Mouse (Mus musculus) embryonic facial prominence, embryonic 10.5 days (tissue): Measurements from ENCODE around the gene Prm1. TPM values are rescaled to one million over a fixed set of nuclear protein-coding genes. Genes with fewer than 3 reads are reported as not detected.

Source experiments
- DNase-seq: peaks from one replicate; pipeline ENCODE4 v3.0.0-alpha.2; 2017; ENCODE audit warnings: low spot score
- H3K27ac ChIP-seq: fragments of 300-500 bp; sonication (generic); replicated peaks from 2 replicates; pipeline ENCODE4 v1.5.1; 2016; ENCODE audit warnings: mild to moderate bottlenecking
- H3K27me3 ChIP-seq: fragments of 300-500 bp; sonication (generic); replicated peaks from 2 replicates; pipeline ENCODE4 v1.6.1; 2016; ENCODE audit warnings: low read depth, mild to moderate bottlenecking; ENCODE audit not compliant: poor library complexity, severe bottlenecking
- H3K36me3 ChIP-seq: fragments of 300-500 bp; sonication (generic); replicated peaks from 2 replicates; pipeline ENCODE4 v1.6.1; 2016; ENCODE audit warnings: mild to moderate bottlenecking, moderate library complexity
- H3K4me1 ChIP-seq: fragments of 300-500 bp; sonication (generic); 2 replicates; pipeline ENCODE4 v1.6.1; 2016
- H3K4me3 ChIP-seq: fragments of 300-500 bp; sonication (generic); 2 replicates; pipeline ENCODE4 v1.5.1; 2016; ENCODE audit warnings: mild to moderate bottlenecking, moderate library complexity
- H3K9me3 ChIP-seq: fragments of 300-500 bp; sonication (generic); 2 replicates; pipeline ENCODE4 v1.6.1; 2016; ENCODE audit warnings: mild to moderate bottlenecking
- WGBS: fragments of 180-500 bp; shearing (Covaris S2); methylation state at CpG from one replicate; pipeline ENCODE4 v1.1.7; 2016; 5-methylcytosine and 5-hydroxymethylcytosine counted together
- polyA plus RNA-seq: library from polyadenylated mRNA; unstranded; fragments of >200 nt; fragmentation: Nextera tagmentation; extraction: Ambion mirVana; gene quantifications from 2 replicates; pipeline ENCODE4 v1.2.1, GENCODE M21; 2016

The Prm1 gene
- polyA plus RNA-seq, 1 experiment from 2014 or later = 0.36 TPM

GRCm38 (mm10) chr16:10774726-10775125 lies 30.9 kb downstream of the Prm1 start:
- 79% methylated on average over 4 of the region's 4 CpGs for WGBS
- H3K27me3 ChIP-seq = 0 out of 2 replicates have a peak, but pooled peaks cover under 1% of the 10 kb centered on the region

GRCm38 (mm10) chr16:10773543-10773942 lies 32.1 kb downstream of the Prm1 start:
- Histone ChIP-seq H3K4me1 (peaks cover 30% of the 10 kb centered on the region), H3K9me3 (no peaks in the 10 kb centered on the region), H3K27me3 (0 out of 2 replicates have a peak, but pooled peaks cover 7% of the 10 kb centered on the region), H3K27ac (no peak overlapping the region), H3K36me3 (no peaks in the 10 kb centered on the region), H3K4me3 (no peak overlapping the region)
- DNase-seq = no peak
- WGBS = 84% methylated on average over 8 of the region's 8 CpGs

More at GRCm38 (mm10) chr16:10774726-10775125, 30.9 kb downstream of the Prm1 start:
- H3K9me3 ChIP-seq = no peaks in the 10 kb centered on the region
- no peak overlapping the region for H3K4me3 ChIP-seq
- no peak overlapping the region for H3K27ac ChIP-seq
- H3K4me1 ChIP-seq = peaks cover 24% of the 10 kb centered on the region
- no peak for DNase-seq
- H3K36me3 ChIP-seq = no peaks in the 10 kb centered on the region

- Histone ChIP-seq H3K36me3 (no peaks in the 10 kb centered on the region), H3K4me1 (peaks cover 27% of the 10 kb centered on the region), H3K27ac (no peak overlapping the region), H3K9me3 (no peaks in the 10 kb centered on the region), H3K4me3 (no peak overlapping the region), H3K27me3 (0 out of 2 replicates have a peak, but pooled peaks cover 7% of the 10 kb centered on the region)
- WGBS = 59% methylated on average over 19 of the region's 19 CpGs
- DNase-seq = no peak
Measured at GRCm38 (mm10) chr16:10771769-10772510, 33.7 kb downstream of the Prm1 start.

GRCm38 (mm10) chr16:10770531-10771325 lies 34.9 kb downstream of the Prm1 start:
- 48% methylated on average over 4 of the region's 4 CpGs for WGBS

GRCm38 (mm10) chr16:10769661-10770060 lies 36.0 kb downstream of the Prm1 start:
- 28% methylated on average over 2 of the region's 2 CpGs for WGBS
- no peak overlapping the region for H3K27ac ChIP-seq

More at GRCm38 (mm10) chr16:10770531-10771325, 34.9 kb downstream of the Prm1 start:
- peak; percentile 27 for DNase-seq
- no peak overlapping the region for H3K27ac ChIP-seq
- H3K4me3 ChIP-seq = no peak overlapping the region
- 0 out of 2 replicates have a peak, but pooled peaks cover 7% of the 10 kb centered on the region for H3K27me3 ChIP-seq
- peaks cover 21% of the 10 kb centered on the region for H3K4me1 ChIP-seq
- no peaks in the 10 kb centered on the region for H3K9me3 ChIP-seq
- no peaks in the 10 kb centered on the region for H3K36me3 ChIP-seq

GRCm38 (mm10) chr16:10768821-10769220 lies 36.8 kb downstream of the Prm1 start:
- no peak for DNase-seq
- no peaks in the 10 kb centered on the region for H3K36me3 ChIP-seq
- WGBS = 55% methylated on average over 9 of the region's 9 CpGs
- no peaks in the 10 kb centered on the region for H3K9me3 ChIP-seq
- H3K4me3 ChIP-seq = no peak overlapping the region
- 0 out of 2 replicates have a peak, but pooled peaks cover 7% of the 10 kb centered on the region for H3K27me3 ChIP-seq
- no peak overlapping the region for H3K27ac ChIP-seq
- H3K4me1 ChIP-seq = peaks cover 21% of the 10 kb centered on the region

More at GRCm38 (mm10) chr16:10769661-10770060, 36.0 kb downstream of the Prm1 start:
- Histone ChIP-seq H3K4me3 (no peak overlapping the region), H3K27me3 (0 out of 2 replicates have a peak, but pooled peaks cover 7% of the 10 kb centered on the region), H3K36me3 (no peaks in the 10 kb centered on the region), H3K4me1 (peaks cover 21% of the 10 kb centered on the region), H3K9me3 (no peaks in the 10 kb centered on the region)
- DNase-seq = no peak

- 47% methylated on average over 4 of the region's 4 CpGs for WGBS
- Histone ChIP-seq H3K4me3 (no peak overlapping the region), H3K27me3 (peaks cover 7% of the 10 kb centered on the region; the same call in 1 of the 2 replicates), H3K4me1 (peaks cover 21% of the 10 kb centered on the region), H3K27ac (no peak overlapping the region), H3K36me3 (no peaks in the 10 kb centered on the region), H3K9me3 (no peaks in the 10 kb centered on the region)
- peak; percentile 67 for DNase-seq
Measured at GRCm38 (mm10) chr16:10767158-10767557, 38.5 kb downstream of the Prm1 start.

- no peaks in the 10 kb centered on the region for H3K9me3 ChIP-seq
- WGBS = 80% methylated on average over 2 of the region's 2 CpGs
- no peak for DNase-seq
- H3K27me3 ChIP-seq = peaks cover 2% of the 10 kb centered on the region; the same call in 1 of the 2 replicates
- no peak overlapping the region for H3K27ac ChIP-seq
- H3K4me3 ChIP-seq = no peak overlapping the region
- H3K36me3 ChIP-seq = no peaks in the 10 kb centered on the region
- peaks cover 10% of the 10 kb centered on the region for H3K4me1 ChIP-seq
Measured at GRCm38 (mm10) chr16:10764323-10764722, 41.3 kb downstream of the Prm1 start.

- no peaks in the 10 kb centered on the region for H3K9me3 ChIP-seq
- H3K4me1 ChIP-seq = peaks cover 8% of the 10 kb centered on the region
- no peak overlapping the region for H3K4me3 ChIP-seq
- no peak overlapping the region for H3K27ac ChIP-seq
- H3K27me3 ChIP-seq = no peaks in the 10 kb centered on the region; the same call in 1 of the 2 replicates
- 63% methylated on average over 6 of the region's 6 CpGs for WGBS
- H3K36me3 ChIP-seq = no peaks in the 10 kb centered on the region
- no peak for DNase-seq
Measured at GRCm38 (mm10) chr16:10763540-10764264, 41.9 kb downstream of the Prm1 start.

GRCm38 (mm10) chr16:10762569-10763180 lies 43.0 kb downstream of the Prm1 start:
- WGBS = 76% methylated on average over 5 of the region's 5 CpGs
- no peaks in the 10 kb centered on the region for H3K36me3 ChIP-seq
- no peak overlapping the region for H3K4me3 ChIP-seq
- H3K9me3 ChIP-seq = no peaks in the 10 kb centered on the region
- no peak for DNase-seq
- no peak overlapping the region for H3K27ac ChIP-seq
- peaks cover 8% of the 10 kb centered on the region for H3K4me1 ChIP-seq
- no peaks in the 10 kb centered on the region; the same call in 1 of the 2 replicates for H3K27me3 ChIP-seq

- 59% methylated on average over 8 of the region's 8 CpGs for WGBS
Measured at GRCm38 (mm10) chr16:10761182-10761581, 44.5 kb downstream of the Prm1 start.

More at GRCm38 (mm10) chr16:10761182-10761581, 44.5 kb downstream of the Prm1 start:
- no peaks in the 10 kb centered on the region; the same call in 1 of the 2 replicates for H3K27me3 ChIP-seq
- H3K4me1 ChIP-seq = peaks cover 8% of the 10 kb centered on the region
- no peak for DNase-seq
- H3K36me3 ChIP-seq = no peaks in the 10 kb centered on the region
- H3K4me3 ChIP-seq = no peak overlapping the region
- no peaks in the 10 kb centered on the region for H3K9me3 ChIP-seq
- H3K27ac ChIP-seq = no peak overlapping the region
